Mouse (Mus musculus) G1E (cell line): ENCODE results near the gene Ptgir.

ENCODE experiments used
- CTCF ChIP-seq: IDR thresholded peaks from 2 replicates; pipeline ENCODE4 v1.5.1; 2012; ENCODE audit warnings: low read depth, low read length, inconsistent platforms, mixed read lengths
- GATA1 ChIP-seq: IDR thresholded peaks from 2 replicates; pipeline ENCODE4 v1.6.1; 2012; ENCODE audit warnings: borderline replicate concordance, low read length, inconsistent platforms, mixed read lengths

DNA sequence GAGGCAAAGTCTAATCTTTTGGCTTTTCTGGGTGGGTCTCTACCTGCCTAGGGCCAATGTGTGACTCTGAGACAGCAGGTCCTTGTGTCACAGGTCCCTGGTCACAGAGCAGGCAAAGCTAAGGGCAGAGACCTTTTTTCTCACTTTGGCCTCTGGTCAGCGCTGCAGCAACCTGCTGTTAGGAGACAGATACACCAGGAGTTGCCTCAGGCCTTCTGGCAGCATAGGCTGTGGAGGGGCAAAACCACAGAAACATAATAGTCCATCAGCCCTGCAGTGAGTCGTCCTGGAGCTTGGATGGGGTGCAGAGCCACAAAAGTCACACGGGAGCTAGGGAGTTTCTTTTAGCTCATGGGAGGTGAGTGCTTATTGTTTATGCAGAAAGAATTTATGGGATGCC is 12.4 kb downstream of the Ptgir start:
- TF ChIP-seq CTCF (no peak), GATA1 (no peak)
